Mouse (Mus musculus) regulatory T cell (primary cell): Measurements from ENCODE around the gene Pisd.
"Not testable (repeated sequence)": the region's sequence is repeated elsewhere in the genome, so short reads cannot be mapped to it uniquely, and the experiment has no call there.

Source experiments
- in situ Hi-C: fragments of 300-600 bp; cut with MboI, MseI; formaldehyde crosslinking; loops from one replicate; pipeline ENCODE4 v1.15.1; 2025; ENCODE audit warnings: high pct_unique_total_duplicates

Gene Pisd

GRCm38 (mm10) chr5:32785313-32785915 is at the start of gene Pisd:
TSS of gene Pisd (minus strand) at chr5:32785646.
- in situ Hi-C loops = no loop called here

GRCm38 (mm10) chr5:32834497-32834896 is 49.1 kb upstream of the Pisd start:
- in situ Hi-C loops = loop anchor here (25.0 kb wide), 1 partner anchor 803 kb away; the partner anchor contains the start of genes Fam53a and Gm9903

- in situ Hi-C loops = loop anchor here (25.0 kb wide), 1 partner anchor 807 kb away; the partner anchor contains the start of genes Fam53a and Gm9903
Measured at GRCm38 (mm10) chr5:32830054-32830453, 44.6 kb upstream of the Pisd start.

GRCm38 (mm10) chr5:32828766-32829165 is 43.3 kb upstream of the Pisd start:
- in situ Hi-C loops = loop anchor here (25.0 kb wide), 1 partner anchor 809 kb away; the partner anchor contains the start of genes Fam53a and Gm9903

- in situ Hi-C loops = loop anchor here (25.0 kb wide), 1 partner anchor 810 kb away; the partner anchor contains the start of genes Fam53a and Gm9903
Measured at GRCm38 (mm10) chr5:32827009-32827408, 41.6 kb upstream of the Pisd start, which contains the start of gene Gm20671. TSS of gene Gm20671 (minus strand) at chr5:32827109.

GRCm38 (mm10) chr5:32820471-32820870 is 35.0 kb upstream of the Pisd start:
- in situ Hi-C loops = no loop called here

GRCm38 (mm10) chr5:32815396-32815795 is 29.9 kb upstream of the Pisd start:
- in situ Hi-C loops = loop anchor here (5.0 kb wide), 1 partner anchor 72 kb away; no protein-coding TSS in a partner anchor

GRCm38 (mm10) chr5:32786454-32786853 is 1.0 kb upstream of the Pisd start:
- in situ Hi-C loops = not testable (repeated sequence)

GRCm38 (mm10) chr5:32784726-32785125 is 720 bp downstream of the Pisd start:
- in situ Hi-C loops = no loop called here

GRCm38 (mm10) chr5:32781596-32781995 is 3.9 kb downstream of the Pisd start:
- in situ Hi-C loops = no loop called here

GRCm38 (mm10) chr5:32778168-32778567 is 7.3 kb downstream of the Pisd start:
- in situ Hi-C loops = no loop called here

GRCm38 (mm10) chr5:32772361-32772760 is 13.1 kb downstream of the Pisd start:
- in situ Hi-C loops = no loop called here

- in situ Hi-C loops = no loop called here
Measured at GRCm38 (mm10) chr5:32767636-32768373, 17.6 kb downstream of the Pisd start.

- in situ Hi-C loops = no loop called here
Measured at GRCm38 (mm10) chr5:32767004-32767403, 18.4 kb downstream of the Pisd start.

- in situ Hi-C loops = no loop called here
Measured at GRCm38 (mm10) chr5:32761566-32762140, 23.8 kb downstream of the Pisd start.

- in situ Hi-C loops = no loop called here
Measured at GRCm38 (mm10) chr5:32760787-32761186, 24.7 kb downstream of the Pisd start.

GRCm38 (mm10) chr5:32760352-32760751 is 25.1 kb downstream of the Pisd start:
- in situ Hi-C loops = not testable (repeated sequence)

GRCm38 (mm10) chr5:32759662-32760061 is 25.8 kb downstream of the Pisd start:
- in situ Hi-C loops = no loop called here

GRCm38 (mm10) chr5:32756141-32756540 is 29.3 kb downstream of the Pisd start:
- in situ Hi-C loops = no loop called here

GRCm38 (mm10) chr5:32751736-32752135 is 33.7 kb downstream of the Pisd start:
- in situ Hi-C loops = no loop called here

- in situ Hi-C loops = no loop called here
Measured at GRCm38 (mm10) chr5:32748936-32749335, 36.5 kb downstream of the Pisd start.

- in situ Hi-C loops = no loop called here
Measured at GRCm38 (mm10) chr5:32747650-32748375, 37.6 kb downstream of the Pisd start.
